Mouse (Mus musculus): ENCODE data around the gene Aebp2. TPM values are rescaled to one million over a fixed set of nuclear protein-coding genes. Genes with fewer than 3 reads are reported as not detected.
"Not testable (repeated sequence)": the region's sequence is repeated elsewhere in the genome, so short reads cannot be mapped to it uniquely, and the experiment has no call there.

The Aebp2 gene
- polyA plus RNA-seq, 1 experiment, result 96.3 TPM

DNA sequence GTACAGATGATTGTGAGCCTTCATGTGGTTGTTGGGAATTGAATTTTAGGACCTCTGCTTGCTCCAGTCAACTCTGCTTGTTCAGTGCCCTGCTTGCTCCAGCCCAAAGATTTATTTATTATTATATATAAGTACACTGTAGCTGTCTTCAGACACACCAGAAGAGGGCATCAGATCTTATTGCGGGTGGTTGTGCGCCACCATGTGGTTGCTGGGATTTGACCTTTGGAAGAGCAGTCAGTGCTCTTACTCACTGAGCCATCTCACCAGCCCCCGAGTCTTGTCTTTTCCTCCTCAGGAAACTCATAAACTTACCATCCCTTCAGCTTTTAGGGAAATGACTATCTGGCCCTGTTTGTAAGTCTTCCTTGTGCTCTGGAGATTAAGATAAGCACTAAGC, 40.2 kb downstream of the Aebp2 start:
- peak; percentile 19; the same call in 1 of the 2 replicates for TF ChIP-seq CTCF (IDR thresholded peaks at IDR 0.05; ENCODE audit: borderline replicate concordance, insufficient read depth, low read length)
- peaks cover 11% of the 10 kb centered on the region; the same call in 1 of the 2 replicates for H3K4me1 ChIP-seq (ENCODE audit: control insufficient read depth, insufficient read depth, low read length)
- not testable (repeated sequence) for H3K27ac ChIP-seq (ENCODE audit: insufficient read depth, low read length); H3K4me3 ChIP-seq (ENCODE audit: insufficient read depth, low read length)

DNA sequence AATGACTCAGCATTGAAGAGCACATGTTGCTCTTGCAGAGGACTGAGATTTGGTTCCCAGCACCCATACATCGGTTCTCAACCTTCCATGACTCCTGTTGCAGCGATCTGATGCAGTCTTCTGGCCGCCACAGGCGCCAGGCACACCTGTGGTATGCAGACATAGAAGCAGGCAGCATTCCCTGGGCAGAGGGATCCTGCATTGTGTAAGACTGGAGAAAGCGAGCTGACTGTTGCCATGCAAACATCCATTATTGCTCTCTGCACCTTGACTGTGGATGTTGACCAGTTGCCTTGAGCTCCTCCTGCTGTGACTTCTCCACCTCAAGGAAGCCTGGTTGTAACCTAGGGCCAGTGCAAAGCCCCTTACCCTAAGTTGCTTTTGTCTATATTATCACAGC, 42.1 kb downstream of the Aebp2 start:
- TF ChIP-seq CTCF (IDR thresholded peaks at IDR 0.05; ENCODE audit: borderline replicate concordance, insufficient read depth, low read length), result no peak
- TF ChIP-seq POLR2A (IDR thresholded peaks at IDR 0.05; ENCODE audit: low read depth, low read length), result no peak
- H3K27ac ChIP-seq (ENCODE audit: insufficient read depth, low read length), result no peak overlapping the region
- H3K4me3 ChIP-seq (ENCODE audit: insufficient read depth, low read length), result no peak overlapping the region
- H3K4me1 ChIP-seq (ENCODE audit: control insufficient read depth, insufficient read depth, low read length), result peaks cover 11% of the 10 kb centered on the region; the same call in 1 of the 2 replicates

- Histone ChIP-seq H3K4me3 (ENCODE audit: insufficient read depth, low read length) (no peak overlapping the region), H3K4me1 (ENCODE audit: control insufficient read depth, insufficient read depth, low read length) (peaks cover 11% of the 10 kb centered on the region; the same call in 1 of the 2 replicates), H3K27ac (ENCODE audit: insufficient read depth, low read length) (peak overlapping the region; percentile 47)
- no peak for TF ChIP-seq CTCF (IDR thresholded peaks at IDR 0.05; ENCODE audit: borderline replicate concordance, insufficient read depth, low read length)
- no peak for TF ChIP-seq POLR2A (IDR thresholded peaks at IDR 0.05; ENCODE audit: low read depth, low read length)
These were observed 44.2 kb downstream of the Aebp2 start for GRCm38 (mm10) chr6:140666486-140667240.

DNA sequence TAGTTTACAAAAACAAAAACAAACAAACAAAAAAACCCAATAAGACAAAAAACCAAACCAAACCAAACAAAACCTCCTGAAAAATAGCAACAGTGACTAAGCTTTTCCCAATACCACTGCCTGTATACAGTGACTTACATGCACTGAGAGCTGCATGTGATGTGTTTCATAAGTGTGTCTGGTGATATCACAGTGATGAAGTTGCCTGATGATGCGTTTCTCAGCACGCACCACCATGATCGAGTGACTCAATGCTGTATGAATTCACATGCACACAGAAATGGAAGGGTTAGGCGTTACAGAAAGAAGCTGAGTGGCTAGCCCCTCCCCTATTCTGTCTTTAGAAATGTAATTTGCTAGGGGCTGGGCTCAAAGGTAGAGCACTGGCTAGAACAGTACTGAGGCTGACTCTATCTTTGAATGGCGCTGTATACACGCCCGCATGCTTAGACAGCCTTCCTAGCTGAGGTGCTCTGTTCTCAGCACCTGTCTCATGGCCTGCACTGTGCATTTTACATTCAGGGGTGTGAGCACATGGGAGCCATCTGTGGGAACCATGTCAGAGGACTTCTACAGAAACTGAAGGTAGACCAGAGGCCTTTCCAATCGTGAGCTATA, 44.9 kb downstream of the Aebp2 start:
- Histone ChIP-seq H3K4me1 (ENCODE audit: control insufficient read depth, insufficient read depth, low read length) (peaks cover 11% of the 10 kb centered on the region; the same call in 1 of the 2 replicates), H3K27ac (ENCODE audit: insufficient read depth, low read length) (peak overlapping the region; percentile 47; the same call in 1 of the 2 replicates), H3K4me3 (ENCODE audit: insufficient read depth, low read length) (no peak overlapping the region)
- no peak for TF ChIP-seq POLR2A (IDR thresholded peaks at IDR 0.05; ENCODE audit: low read depth, low read length)
- no peak for TF ChIP-seq CTCF (IDR thresholded peaks at IDR 0.05; ENCODE audit: borderline replicate concordance, insufficient read depth, low read length)

GRCm38 (mm10) chr6:140674414-140674813, 52.0 kb downstream of the Aebp2 start:
- H3K4me1 ChIP-seq (ENCODE audit: control insufficient read depth, insufficient read depth, low read length), result no peaks in the 10 kb centered on the region
- no peak overlapping the region for H3K4me3 ChIP-seq (ENCODE audit: insufficient read depth, low read length)
- no peak overlapping the region for H3K27ac ChIP-seq (ENCODE audit: insufficient read depth, low read length)
- TF ChIP-seq CTCF (IDR thresholded peaks at IDR 0.05; ENCODE audit: borderline replicate concordance, insufficient read depth, low read length), result no peak
- no peak for TF ChIP-seq POLR2A (IDR thresholded peaks at IDR 0.05; ENCODE audit: low read depth, low read length)

- Histone ChIP-seq H3K4me3 (ENCODE audit: insufficient read depth, low read length) (no peak overlapping the region), H3K4me1 (ENCODE audit: control insufficient read depth, insufficient read depth, low read length) (peaks cover 3% of the 10 kb centered on the region; the same call in 1 of the 2 replicates)
- TF ChIP-seq POLR2A (IDR thresholded peaks at IDR 0.05; ENCODE audit: low read depth, low read length) (no peak), CTCF (IDR thresholded peaks at IDR 0.05; ENCODE audit: borderline replicate concordance, insufficient read depth, low read length) (no peak)
These were observed 53.6 kb downstream of the Aebp2 start for GRCm38 (mm10) chr6:140676094-140676493.

DNA sequence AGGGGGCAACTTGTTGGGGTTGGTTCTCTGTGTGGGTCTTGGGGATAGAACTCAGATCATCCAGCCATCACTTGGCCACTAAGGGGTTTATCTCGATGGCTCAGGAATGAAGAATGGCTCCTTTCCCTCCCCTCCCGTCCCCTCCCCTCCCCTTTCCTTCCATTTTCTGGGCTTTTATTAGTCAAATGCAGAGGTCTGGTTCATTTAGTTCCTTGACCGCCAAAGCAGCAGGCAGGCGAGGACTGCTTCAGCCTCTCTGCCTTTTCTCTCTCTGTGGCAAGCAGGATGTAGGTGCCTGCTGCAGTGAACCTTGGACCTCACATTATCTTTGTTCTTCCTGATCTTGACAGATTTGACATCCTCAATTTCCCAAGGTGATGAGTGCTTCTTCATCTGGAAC, 54.6 kb downstream of the Aebp2 start:
- H3K27ac ChIP-seq (ENCODE audit: insufficient read depth, low read length), result no peak overlapping the region
- no peak for TF ChIP-seq CTCF (IDR thresholded peaks at IDR 0.05; ENCODE audit: borderline replicate concordance, insufficient read depth, low read length)
- TF ChIP-seq POLR2A (IDR thresholded peaks at IDR 0.05; ENCODE audit: low read depth, low read length), result no peak
- H3K4me1 ChIP-seq (ENCODE audit: control insufficient read depth, insufficient read depth, low read length), result peaks cover 3% of the 10 kb centered on the region; the same call in 1 of the 2 replicates
- no peak overlapping the region for H3K4me3 ChIP-seq (ENCODE audit: insufficient read depth, low read length)

More at GRCm38 (mm10) chr6:140676094-140676493, 53.6 kb downstream of the Aebp2 start:
- no peak overlapping the region for H3K27ac ChIP-seq (ENCODE audit: insufficient read depth, low read length)

GRCm38 (mm10) chr6:140677960-140678359, 55.5 kb downstream of the Aebp2 start:
- no peak overlapping the region for H3K27ac ChIP-seq (ENCODE audit: insufficient read depth, low read length)
- H3K4me1 ChIP-seq (ENCODE audit: control insufficient read depth, insufficient read depth, low read length), result peaks cover 6% of the 10 kb centered on the region; the same call in 1 of the 2 replicates
- no peak overlapping the region for H3K4me3 ChIP-seq (ENCODE audit: insufficient read depth, low read length)
- TF ChIP-seq CTCF (IDR thresholded peaks at IDR 0.05; ENCODE audit: borderline replicate concordance, insufficient read depth, low read length), result no peak
- TF ChIP-seq POLR2A (IDR thresholded peaks at IDR 0.05; ENCODE audit: low read depth, low read length), result no peak

DNA sequence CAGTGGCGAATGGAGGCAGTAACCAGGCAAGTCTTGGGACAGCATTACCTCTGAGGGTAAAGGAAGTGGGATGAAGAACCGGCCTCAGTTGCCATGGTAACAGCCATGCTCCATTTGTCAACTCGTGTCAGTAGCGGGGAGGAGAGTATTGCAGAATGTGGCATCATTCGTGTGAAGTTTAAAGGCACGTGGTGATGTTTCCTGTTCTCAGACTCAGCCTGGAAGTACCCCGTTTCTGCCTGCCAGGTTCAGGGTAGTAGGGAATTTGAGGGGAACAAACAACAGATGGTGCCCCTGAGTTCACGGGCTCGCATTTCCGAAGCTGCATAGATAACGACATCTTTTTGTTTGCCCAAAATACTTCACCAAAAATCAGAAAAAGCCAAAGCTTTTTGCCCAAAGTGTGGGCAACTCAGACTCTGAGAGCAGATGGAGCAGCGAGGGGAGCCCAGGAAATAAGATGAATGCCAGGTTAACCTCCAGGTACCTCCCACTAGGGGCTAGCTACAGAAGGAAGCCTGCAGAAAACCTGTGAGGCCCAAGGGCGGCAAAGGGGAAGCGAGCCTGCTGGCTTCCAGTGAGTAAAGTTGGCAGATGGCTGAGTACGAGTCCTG, 56.3 kb downstream of the Aebp2 start:
- peaks cover 7% of the 10 kb centered on the region; the same call in 1 of the 2 replicates for H3K4me1 ChIP-seq (ENCODE audit: control insufficient read depth, insufficient read depth, low read length)
- no peak overlapping the region for H3K4me3 ChIP-seq (ENCODE audit: insufficient read depth, low read length)
- no peak for TF ChIP-seq POLR2A (IDR thresholded peaks at IDR 0.05; ENCODE audit: low read depth, low read length)
- TF ChIP-seq CTCF (IDR thresholded peaks at IDR 0.05; ENCODE audit: borderline replicate concordance, insufficient read depth, low read length), result no peak
- H3K27ac ChIP-seq (ENCODE audit: insufficient read depth, low read length), result no peak overlapping the region

Measured in embryonic fibroblast, embryonic 13.5 days (primary cell).